29 mouse cellular contexts compared by ENCODE assay signal in genomic region chr14:22712388-22712787, GRCm38 (mm10).
"Had no signal": no experiment of that assay in that cellular context is flagged by ENCODE, and none has a peak within 500 bp of the region (broad histone marks: within the 10 kb centered on the region; RNA-seq: fewer than 3 reads in every experiment).

No protein-coding gene starts in this region.

- H3K27ac ChIP-seq: left cerebral cortex, adult 2 months; limb, embryonic 10.5 days; limb, embryonic 12.5 days; limb, embryonic 13.5 days; limb, embryonic 15.5 days; liver, embryonic 13.5 days; liver, embryonic 14.5 days; liver, embryonic 15.5 days; lung, embryonic 15.5 days; macrophage; midbrain, embryonic 10.5 days; midbrain, embryonic 12.5 days; midbrain, embryonic 13.5 days; midbrain, embryonic 15.5 days; neural tube, embryonic 12.5 days had no signal

- DNase-seq: left cerebral cortex, postnatal 4 days; liver; liver, embryonic 13.5 days; liver, postnatal 0 days; lung, adult 2 months; lung, postnatal 10 days; lung, postnatal 14 days; lung, postnatal 36 days; lung, postnatal 4 days; midbrain, embryonic 14.5 days had no signal

- H3K4me2 ChIP-seq: limb, embryonic 12.5 days; limb, embryonic 13.5 days; limb, embryonic 15.5 days; liver, embryonic 13.5 days; liver, embryonic 15.5 days; lung, embryonic 15.5 days; midbrain, embryonic 11.5 days; midbrain, embryonic 12.5 days; midbrain, embryonic 13.5 days; midbrain, embryonic 15.5 days; neural tube, embryonic 12.5 days had no signal

- ATAC-seq: liver, postnatal 0 days; lung, postnatal 0 days; midbrain, embryonic 13.5 days; midbrain, embryonic 15.5 days; midbrain, embryonic 16.5 days had no signal

- H3K4me3 ChIP-seq: left cerebral cortex, adult 2 months; limb, embryonic 10.5 days; limb, embryonic 12.5 days; limb, embryonic 13.5 days; limb, embryonic 15.5 days; liver, embryonic 13.5 days; liver, embryonic 15.5 days; lung, embryonic 15.5 days; megakaryocyte, embryonic 14.5 days; midbrain, embryonic 10.5 days; midbrain, embryonic 12.5 days; midbrain, embryonic 13.5 days; midbrain, embryonic 15.5 days; myocyte; neural tube, embryonic 12.5 days had no signal

- H3K9ac ChIP-seq: limb, embryonic 12.5 days; limb, embryonic 13.5 days; limb, embryonic 15.5 days; liver, embryonic 13.5 days; liver, embryonic 14.5 days; liver, embryonic 15.5 days; liver, postnatal 0 days; lung, embryonic 15.5 days; midbrain, embryonic 12.5 days; midbrain, embryonic 13.5 days; midbrain, embryonic 15.5 days; neural tube, embryonic 12.5 days had no signal

- H3K36me3 ChIP-seq: limb, embryonic 10.5 days; limb, embryonic 12.5 days; limb, embryonic 13.5 days; limb, embryonic 15.5 days; liver, embryonic 13.5 days; liver, embryonic 15.5 days; lung, embryonic 15.5 days; midbrain, embryonic 10.5 days; midbrain, embryonic 12.5 days; midbrain, embryonic 13.5 days; midbrain, embryonic 15.5 days; neural tube, embryonic 12.5 days had no signal

- H3K4me1 ChIP-seq: liver, embryonic 15.5 days had no signal

- H3K27me3 ChIP-seq: limb, embryonic 12.5 days; limb, embryonic 13.5 days; liver, embryonic 13.5 days; liver, embryonic 15.5 days; lung, embryonic 15.5 days; megakaryocyte, embryonic 14.5 days; midbrain, embryonic 15.5 days; neural tube, embryonic 12.5 days had no signal

- H3K9me3 ChIP-seq: limb, embryonic 10.5 days; limb, embryonic 12.5 days; limb, embryonic 13.5 days; limb, embryonic 15.5 days; liver, embryonic 13.5 days; liver, embryonic 15.5 days; lung, embryonic 15.5 days; megakaryocyte, embryonic 14.5 days; midbrain, embryonic 10.5 days; midbrain, embryonic 12.5 days; midbrain, embryonic 13.5 days; midbrain, embryonic 15.5 days; neural tube, embryonic 12.5 days had no signal
